In the genomic region with DNA sequence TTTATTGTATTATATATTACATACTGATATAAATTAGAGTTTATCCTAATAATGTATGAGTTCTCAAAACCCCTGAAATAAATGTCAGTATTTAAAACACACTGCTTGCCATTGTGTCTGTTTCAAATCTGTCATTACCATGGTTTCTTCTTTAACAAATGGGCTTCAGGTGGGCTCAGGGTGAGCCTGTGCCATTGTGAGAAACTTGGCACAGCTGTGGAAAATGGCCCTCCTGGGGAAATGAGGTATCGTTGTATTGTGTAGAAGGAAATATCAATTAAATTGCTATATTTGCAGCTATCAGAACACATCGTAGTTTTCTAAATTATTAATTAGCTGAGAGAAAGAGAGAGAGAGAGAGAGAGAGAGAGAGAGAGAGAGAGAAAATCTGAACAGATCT, we compare ENCODE assay signal across 21 mouse cellular contexts. TPM values are rescaled to one million over a fixed set of nuclear protein-coding genes. Genes with fewer than 3 reads are reported as not detected.
"Had no signal": no experiment of that assay in that cellular context is flagged by ENCODE, and none has a peak within 500 bp of the region (broad histone marks: within the 10 kb centered on the region; RNA-seq: fewer than 3 reads in every experiment).

No protein-coding gene starts in this region.

- H3K4me3 ChIP-seq: myocyte; stomach, embryonic 15.5 days had no signal

- H3K4me1 ChIP-seq: stomach, embryonic 15.5 days had no signal

- H3K4me2 ChIP-seq: stomach, embryonic 15.5 days had no signal

- H3K9me3 ChIP-seq: stomach, embryonic 15.5 days had no signal

- DNase-seq: retina, postnatal 1 day; right cerebral cortex, adult 18-20 months; right cerebral cortex, postnatal 14 days; right cerebral cortex, postnatal 25 days; right cerebral cortex, postnatal 4 days; spleen, adult 18-20 months; thymus, adult 18-20 months; thymus, adult 2 months; thymus, postnatal 14 days; thymus, postnatal 25 days; thymus, postnatal 36 days; thymus, postnatal 4 days had no signal

- H3K36me3 ChIP-seq: stomach, embryonic 15.5 days had no signal

- H3K27me3 ChIP-seq: stomach, embryonic 15.5 days had no signal

- H3K27ac ChIP-seq: stomach, embryonic 15.5 days; stomach, postnatal 0 days had no signal

- H3K9ac ChIP-seq: stomach, embryonic 15.5 days had no signal

RNA-seq across cellular contexts. Expression of a gene that starts 10.9 kb away (rescaled TPM):
- polyA plus RNA-seq: myocyte; spleen, adult 2 months had no signal

RNA-seq across cellular contexts. Expression of a gene that starts 53.8 kb away (rescaled TPM):
- polyA plus RNA-seq: myocyte; small intestine, adult 2 months; spleen, adult 2 months; stomach, embryonic 14.5 days; stomach, embryonic 16.5 days; stomach, postnatal 0 days; thymus, postnatal 0 days; urinary bladder, adult 2 months had no signal
